Mouse (Mus musculus) embryonic facial prominence, embryonic 12.5 days (tissue): Measurements from ENCODE around the gene Gatb. TPM values are rescaled to one million over a fixed set of nuclear protein-coding genes. Genes with fewer than 3 reads are reported as not detected.

Source experiments
- ATAC-seq: fragments of 200-750 bp; cut with Nextera tagmentation; 2 replicates; pipeline ENCODE4 v1.8.0; 2017; ENCODE audit not compliant: insufficient number of reproducible peaks, insufficient read depth, low FRiP score, low TSS enrichment
- H3K27ac ChIP-seq: fragments of 300-500 bp; sonication (generic); 2 replicates; pipeline ENCODE4 v1.5.1; 2016; ENCODE audit warnings: mild to moderate bottlenecking
- H3K27me3 ChIP-seq: fragments of 300-500 bp; sonication (generic); 2 replicates; pipeline ENCODE4 v1.6.1; 2016; ENCODE audit warnings: mild to moderate bottlenecking, moderate library complexity
- H3K36me3 ChIP-seq: fragments of 300-500 bp; sonication (generic); 2 replicates; pipeline ENCODE4 v1.6.1; 2016; ENCODE audit warnings: mild to moderate bottlenecking
- H3K4me1 ChIP-seq: fragments of 300-500 bp; sonication (generic); 2 replicates; pipeline ENCODE4 v1.6.1; 2016
- H3K4me2 ChIP-seq: fragments of 300-500 bp; sonication (generic); replicated peaks from 2 replicates; pipeline ENCODE4 v1.6.1; 2016; ENCODE audit warnings: mild to moderate bottlenecking, moderate library complexity
- H3K4me3 ChIP-seq: fragments of 300-500 bp; sonication (generic); 2 replicates; pipeline ENCODE4 v1.5.1; 2016; ENCODE audit warnings: mild to moderate bottlenecking
- H3K9ac ChIP-seq: fragments of 300-500 bp; sonication (generic); 2 replicates; pipeline ENCODE4 v1.6.1; 2016; ENCODE audit warnings: mild to moderate bottlenecking, moderate library complexity
- H3K9me3 ChIP-seq: fragments of 300-500 bp; sonication (generic); 2 replicates; pipeline ENCODE4 v1.6.1; 2016; ENCODE audit warnings: mild to moderate bottlenecking, moderate library complexity
- WGBS: fragments of 180-500 bp; shearing (Covaris S2); methylation state at CpG from one replicate; pipeline ENCODE4 v1.1.7; 2016; 5-methylcytosine and 5-hydroxymethylcytosine counted together
- polyA plus RNA-seq: library from polyadenylated mRNA; unstranded; fragments of >200 nt; fragmentation: Nextera tagmentation; extraction: Ambion mirVana; gene quantifications from 2 replicates; pipeline ENCODE4 v1.2.1, GENCODE M21; 2016

Gene Gatb
- polyA plus RNA-seq, 1 experiment from 2014 or later, result 23.5 TPM

GRCm38 (mm10) chr3:85688341-85688740 is 114.4 kb downstream of the Gatb start:
- no peaks in the 10 kb centered on the region for H3K9me3 ChIP-seq
- no peaks in the 10 kb centered on the region for H3K36me3 ChIP-seq
- ATAC-seq, result no peak
- H3K4me2 ChIP-seq, result no peak overlapping the region
- H3K27ac ChIP-seq, result no peak overlapping the region
- no peaks in the 10 kb centered on the region for H3K4me1 ChIP-seq
- H3K4me3 ChIP-seq, result no peak overlapping the region
- H3K27me3 ChIP-seq, result no peaks in the 10 kb centered on the region
- H3K9ac ChIP-seq, result no peak overlapping the region
- 93% methylated on average over 14 of the region's 14 CpGs for WGBS

GRCm38 (mm10) chr3:85691134-85691533 is 117.2 kb downstream of the Gatb start:
- WGBS, result 59% methylated on average over 4 of the region's 4 CpGs
- Histone ChIP-seq H3K4me3 (no peak overlapping the region), H3K4me1 (no peaks in the 10 kb centered on the region), H3K27ac (no peak overlapping the region), H3K36me3 (no peaks in the 10 kb centered on the region), H3K27me3 (no peaks in the 10 kb centered on the region), H3K9me3 (no peaks in the 10 kb centered on the region), H3K9ac (no peak overlapping the region), H3K4me2 (no peak overlapping the region)
- ATAC-seq, result no peak

GRCm38 (mm10) chr3:85693013-85693412 is 119.1 kb downstream of the Gatb start:
- Histone ChIP-seq H3K4me2 (no peak overlapping the region), H3K9ac (no peak overlapping the region), H3K9me3 (no peaks in the 10 kb centered on the region), H3K27me3 (no peaks in the 10 kb centered on the region), H3K4me1 (no peaks in the 10 kb centered on the region), H3K4me3 (no peak overlapping the region), H3K36me3 (no peaks in the 10 kb centered on the region), H3K27ac (no peak overlapping the region)
- no peak for ATAC-seq
- 52% methylated on average over 3 of the region's 3 CpGs for WGBS

- H3K9ac ChIP-seq, result no peak overlapping the region
- no peak for ATAC-seq
- 70% methylated on average over 3 of the region's 3 CpGs for WGBS
- H3K9me3 ChIP-seq, result no peaks in the 10 kb centered on the region
- H3K27me3 ChIP-seq, result no peaks in the 10 kb centered on the region
- H3K4me1 ChIP-seq, result no peaks in the 10 kb centered on the region
- H3K36me3 ChIP-seq, result no peaks in the 10 kb centered on the region
- no peak overlapping the region for H3K27ac ChIP-seq
- H3K4me3 ChIP-seq, result no peak overlapping the region
- no peak overlapping the region for H3K4me2 ChIP-seq
These were observed 121.1 kb downstream of the Gatb start for GRCm38 (mm10) chr3:85695056-85695455.

DNA sequence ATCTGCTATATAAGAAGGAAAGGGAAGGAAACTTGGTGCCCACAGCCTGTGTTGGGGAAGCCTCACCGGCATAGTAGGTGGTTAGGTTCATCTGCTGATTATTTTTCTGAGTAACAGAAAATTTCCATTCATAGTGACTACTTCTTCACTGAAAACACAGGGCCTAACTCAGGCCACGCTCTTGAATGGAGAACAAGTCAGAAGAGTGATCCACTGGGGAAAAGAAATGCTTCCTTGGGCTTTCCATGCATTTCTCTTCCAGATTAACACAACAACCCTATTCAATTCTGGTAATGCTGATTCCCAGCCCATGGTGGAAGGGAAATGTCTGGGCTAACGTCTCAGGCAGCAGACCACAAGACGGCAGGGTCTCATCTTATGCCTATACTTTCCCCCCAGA is 124.6 kb downstream of the Gatb start:
- no peak overlapping the region for H3K9ac ChIP-seq
- no peaks in the 10 kb centered on the region for H3K4me1 ChIP-seq
- WGBS, result 83% methylated on average over 4 of the region's 4 CpGs
- H3K9me3 ChIP-seq, result no peaks in the 10 kb centered on the region
- ATAC-seq, result no peak
- H3K36me3 ChIP-seq, result no peaks in the 10 kb centered on the region
- no peaks in the 10 kb centered on the region for H3K27me3 ChIP-seq
- H3K4me2 ChIP-seq, result no peak overlapping the region
- no peak overlapping the region for H3K27ac ChIP-seq
- H3K4me3 ChIP-seq, result no peak overlapping the region

- Histone ChIP-seq H3K9ac (no peak overlapping the region), H3K9me3 (no peaks in the 10 kb centered on the region), H3K4me3 (no peak overlapping the region), H3K36me3 (no peaks in the 10 kb centered on the region), H3K27ac (no peak overlapping the region), H3K27me3 (no peaks in the 10 kb centered on the region), H3K4me2 (no peak overlapping the region), H3K4me1 (no peaks in the 10 kb centered on the region)
- ATAC-seq, result no peak
- WGBS, result 66% methylated on average over 6 of the region's 6 CpGs
These were observed 129.4 kb downstream of the Gatb start for GRCm38 (mm10) chr3:85703141-85703882.

Other genes starting within 250 kb of the Gatb start
- gene Fam160a1, start 243.2 kb downstream of the Gatb start, polyA plus RNA-seq, result 2.3 and 2.6 TPM in 2 replicates